Mouse (Mus musculus): ENCODE measurements at regions not wholly inside any gene's neighbourhood (a gene's known extent, or its start where the extent isn't known, plus 50 kb on each side); places are given as distances from the start of the nearest gene placed in this dataset.

DNA sequence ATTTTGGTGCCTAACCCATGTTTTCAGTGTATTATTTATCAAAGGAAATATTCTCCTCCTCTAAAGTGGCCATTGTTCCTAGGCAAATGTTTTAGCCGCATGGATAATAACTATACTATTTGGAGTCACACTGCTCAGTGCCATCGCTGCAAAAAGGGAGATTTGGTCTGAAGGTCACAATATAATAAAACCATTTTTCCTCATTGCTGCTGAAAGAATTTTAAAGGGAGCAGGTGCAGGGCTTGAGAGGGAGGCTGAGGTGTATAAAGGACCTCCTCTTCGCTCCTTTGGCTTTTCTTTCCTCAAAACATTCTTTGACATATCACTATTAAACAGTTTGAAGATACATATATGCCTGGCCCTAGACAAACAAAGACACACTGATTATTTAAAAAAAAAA, 435.9 kb upstream of the Sox9 start:
- no peaks in the 10 kb centered on the region for H3K27me3 ChIP-seq (ENCODE audit: control insufficient read depth, insufficient read depth, low read length)
- no peaks in the 10 kb centered on the region for H3K4me1 ChIP-seq (ENCODE audit: control insufficient read depth, insufficient read depth, low read length)
- TF ChIP-seq POLR2A (IDR thresholded peaks at IDR 0.05; ENCODE audit: extremely low read depth, insufficient read depth, low read length) (no peak), CTCF (IDR thresholded peaks at IDR 0.05; ENCODE audit: low read depth, low read length) (no peak)
- WGBS: 87% methylated on average over 3 of the region's 3 CpGs
- H3K36me3 ChIP-seq (ENCODE audit: control insufficient read depth, insufficient read depth, low read length): no peaks in the 10 kb centered on the region
- no peak overlapping the region for H3K9ac ChIP-seq (ENCODE audit: low read depth, low read length)
- DNase-seq (ENCODE audit: extremely low read depth, low read depth, low spot score): no peak
- H3K27ac ChIP-seq (replicated peaks; ENCODE audit: insufficient read depth, low read depth, low read length): no peak overlapping the region
- H3K79me2 ChIP-seq (ENCODE audit: control insufficient read depth, insufficient read depth, low read length): no peaks in the 10 kb centered on the region
- H3K4me3 ChIP-seq (ENCODE audit: insufficient read depth, low read depth, low read length): no peak overlapping the region

DNA sequence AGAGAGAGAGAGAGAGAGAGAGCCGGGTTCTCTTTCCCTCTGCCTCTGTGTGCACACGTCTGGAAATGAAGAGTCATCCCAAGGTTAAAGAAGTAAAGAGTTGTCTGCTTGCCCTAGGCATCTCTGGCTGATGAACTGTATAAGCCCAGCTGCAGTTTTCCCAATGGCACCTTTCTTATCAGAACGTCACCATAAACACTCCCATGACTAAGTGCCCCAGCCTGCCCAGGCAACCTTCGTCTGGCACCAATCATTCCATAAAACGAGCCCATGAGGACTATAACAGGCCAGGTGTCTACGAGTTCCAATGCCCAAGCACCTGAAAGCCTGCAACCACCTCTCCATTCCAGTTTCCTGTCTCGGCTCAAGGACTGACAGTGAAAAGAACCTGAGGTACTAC, 435.5 kb upstream of the Sox9 start:
- 63% methylated on average over 7 of the region's 7 CpGs for WGBS
- H3K27ac ChIP-seq (replicated peaks; ENCODE audit: insufficient read depth, low read depth, low read length): no peak overlapping the region
- H3K27me3 ChIP-seq (ENCODE audit: control insufficient read depth, insufficient read depth, low read length): no peaks in the 10 kb centered on the region
- no peak overlapping the region for H3K9ac ChIP-seq (ENCODE audit: low read depth, low read length)
- H3K4me1 ChIP-seq (ENCODE audit: control insufficient read depth, insufficient read depth, low read length): no peaks in the 10 kb centered on the region
- no peak overlapping the region for H3K4me3 ChIP-seq (ENCODE audit: insufficient read depth, low read depth, low read length)
- no peak for DNase-seq (ENCODE audit: extremely low read depth, low read depth, low spot score)
- no peaks in the 10 kb centered on the region for H3K79me2 ChIP-seq (ENCODE audit: control insufficient read depth, insufficient read depth, low read length)
- no peaks in the 10 kb centered on the region for H3K36me3 ChIP-seq (ENCODE audit: control insufficient read depth, insufficient read depth, low read length)
- TF ChIP-seq POLR2A (IDR thresholded peaks at IDR 0.05; ENCODE audit: extremely low read depth, insufficient read depth, low read length): no peak

DNA sequence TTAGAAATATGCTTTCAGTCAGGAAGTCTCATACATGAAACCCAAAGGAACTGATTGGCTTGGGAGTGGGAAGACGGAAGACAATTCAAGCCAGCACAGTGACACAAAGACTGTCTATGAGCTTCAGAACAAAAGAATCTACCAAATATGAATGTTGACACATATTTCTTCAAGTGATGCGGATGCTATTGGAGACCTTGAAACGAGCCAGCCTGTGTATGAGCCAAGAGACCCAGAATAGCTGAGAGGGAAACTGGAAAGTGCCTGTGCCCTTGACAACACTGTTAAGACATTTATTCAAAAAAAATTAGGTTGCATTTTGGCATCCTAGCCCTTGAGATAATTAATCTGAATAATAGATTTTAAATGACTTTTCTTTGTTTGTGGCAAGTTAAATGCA, 426.7 kb upstream of the Sox9 start:
- H3K36me3 ChIP-seq (ENCODE audit: control insufficient read depth, insufficient read depth, low read length): no peaks in the 10 kb centered on the region
- H3K4me1 ChIP-seq (ENCODE audit: control insufficient read depth, insufficient read depth, low read length): no peaks in the 10 kb centered on the region
- no peak overlapping the region for H3K9ac ChIP-seq (ENCODE audit: low read depth, low read length)
- no peaks in the 10 kb centered on the region for H3K79me2 ChIP-seq (ENCODE audit: control insufficient read depth, insufficient read depth, low read length)
- H3K27me3 ChIP-seq (ENCODE audit: control insufficient read depth, insufficient read depth, low read length): no peaks in the 10 kb centered on the region
- DNase-seq (ENCODE audit: extremely low read depth, low read depth, low spot score): no peak
- 86% methylated on average over 3 of the region's 3 CpGs for WGBS
- H3K27ac ChIP-seq (replicated peaks; ENCODE audit: insufficient read depth, low read depth, low read length): no peak overlapping the region
- TF ChIP-seq POLR2A (IDR thresholded peaks at IDR 0.05; ENCODE audit: extremely low read depth, insufficient read depth, low read length) (no peak), CTCF (IDR thresholded peaks at IDR 0.05; ENCODE audit: low read depth, low read length) (no peak)
- no peak overlapping the region for H3K4me3 ChIP-seq (ENCODE audit: insufficient read depth, low read depth, low read length)

DNA sequence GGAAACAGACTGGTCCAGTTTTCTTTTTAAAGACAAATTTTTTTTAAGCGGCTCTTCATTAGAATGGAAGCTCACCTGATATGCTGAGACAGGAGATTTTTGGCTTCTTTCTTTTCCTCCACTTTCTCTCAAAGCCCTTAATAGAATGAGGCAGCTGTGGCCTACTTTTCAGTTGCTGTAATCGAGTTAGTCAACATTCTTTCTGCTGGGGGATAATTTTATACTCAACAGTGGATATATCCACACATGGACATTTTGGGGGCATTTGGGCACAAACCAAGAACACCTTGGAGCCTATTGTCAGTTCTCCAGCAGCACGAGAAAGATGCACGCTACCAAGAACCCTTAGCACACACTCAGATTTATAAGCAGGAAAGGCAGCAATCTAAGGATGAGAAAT, 415.3 kb upstream of the Sox9 start:
- no peak for TF ChIP-seq CTCF (IDR thresholded peaks at IDR 0.05; ENCODE audit: low read depth, low read length)
- TF ChIP-seq POLR2A (IDR thresholded peaks at IDR 0.05; ENCODE audit: extremely low read depth, insufficient read depth, low read length): no peak
- 82% methylated on average over 4 of the region's 4 CpGs for WGBS
- H3K4me3 ChIP-seq (ENCODE audit: insufficient read depth, low read depth, low read length): no peak overlapping the region
- no peaks in the 10 kb centered on the region for H3K36me3 ChIP-seq (ENCODE audit: control insufficient read depth, insufficient read depth, low read length)
- no peak overlapping the region for H3K9ac ChIP-seq (ENCODE audit: low read depth, low read length)
- no peaks in the 10 kb centered on the region for H3K79me2 ChIP-seq (ENCODE audit: control insufficient read depth, insufficient read depth, low read length)
- no peaks in the 10 kb centered on the region for H3K4me1 ChIP-seq (ENCODE audit: control insufficient read depth, insufficient read depth, low read length)
- no peaks in the 10 kb centered on the region for H3K27me3 ChIP-seq (ENCODE audit: control insufficient read depth, insufficient read depth, low read length)
- H3K27ac ChIP-seq (replicated peaks; ENCODE audit: insufficient read depth, low read depth, low read length): no peak overlapping the region
- no peak for DNase-seq (ENCODE audit: extremely low read depth, low read depth, low spot score)

DNA sequence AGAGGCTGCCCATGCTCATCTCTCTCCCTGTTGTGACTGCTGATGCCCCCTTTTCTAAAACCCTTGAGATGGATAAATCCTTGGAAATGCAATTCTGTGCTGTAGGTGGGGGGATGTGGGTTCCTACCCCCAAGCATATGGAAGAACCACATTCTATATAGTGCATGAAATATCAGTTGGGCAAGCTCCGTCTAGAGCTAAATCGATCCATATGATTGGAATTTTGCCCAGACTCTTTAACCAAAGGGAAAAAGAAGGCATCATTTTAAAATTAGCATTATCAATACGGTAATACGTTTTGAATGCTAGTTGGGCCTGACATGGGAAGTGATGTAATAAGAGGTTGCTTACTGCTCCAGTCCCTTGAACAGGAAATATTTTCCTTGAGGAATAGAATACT, 411.1 kb upstream of the Sox9 start:
- TF ChIP-seq CTCF (IDR thresholded peaks at IDR 0.05; ENCODE audit: low read depth, low read length): no peak
- no peak for TF ChIP-seq POLR2A (IDR thresholded peaks at IDR 0.05; ENCODE audit: extremely low read depth, insufficient read depth, low read length)
- Histone ChIP-seq H3K4me1 (ENCODE audit: control insufficient read depth, insufficient read depth, low read length) (no peaks in the 10 kb centered on the region), H3K79me2 (ENCODE audit: control insufficient read depth, insufficient read depth, low read length) (no peaks in the 10 kb centered on the region), H3K36me3 (ENCODE audit: control insufficient read depth, insufficient read depth, low read length) (no peaks in the 10 kb centered on the region), H3K27ac (replicated peaks; ENCODE audit: insufficient read depth, low read depth, low read length) (no peak overlapping the region), H3K27me3 (ENCODE audit: control insufficient read depth, insufficient read depth, low read length) (no peaks in the 10 kb centered on the region), H3K9ac (ENCODE audit: low read depth, low read length) (no peak overlapping the region), H3K4me3 (ENCODE audit: insufficient read depth, low read depth, low read length) (no peak overlapping the region)
- DNase-seq (ENCODE audit: extremely low read depth, low read depth, low spot score): no peak
- 85% methylated on average over 4 of the region's 4 CpGs for WGBS

DNA sequence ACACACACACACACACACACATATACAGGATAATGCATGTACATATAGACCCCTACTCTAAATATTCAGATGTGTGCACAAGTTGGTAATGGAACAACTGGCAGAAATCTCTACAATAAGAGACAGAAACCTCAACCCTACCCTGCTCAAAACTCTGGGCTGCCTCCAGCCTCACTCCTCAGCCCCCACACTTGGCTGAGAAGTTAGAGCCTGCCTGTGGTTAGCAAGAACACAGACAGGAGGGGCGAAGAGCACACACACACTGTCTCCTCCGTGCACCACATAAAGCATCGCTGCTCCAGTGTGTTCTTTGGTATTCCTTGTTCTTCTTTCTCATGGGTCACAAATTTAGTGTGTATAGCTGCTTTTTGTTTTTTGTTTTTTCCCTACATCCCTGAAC, 382.0 kb upstream of the Sox9 start:
- DNase-seq (ENCODE audit: extremely low read depth, low read depth, low spot score): no peak
- no peak overlapping the region for H3K27ac ChIP-seq (replicated peaks; ENCODE audit: insufficient read depth, low read depth, low read length)
- WGBS: 85% methylated on average over 3 of the region's 3 CpGs
- no peaks in the 10 kb centered on the region for H3K4me1 ChIP-seq (ENCODE audit: control insufficient read depth, insufficient read depth, low read length)
- no peak overlapping the region for H3K4me3 ChIP-seq (ENCODE audit: insufficient read depth, low read depth, low read length)
- no peak overlapping the region for H3K9ac ChIP-seq (ENCODE audit: low read depth, low read length)
- H3K79me2 ChIP-seq (ENCODE audit: control insufficient read depth, insufficient read depth, low read length): no peaks in the 10 kb centered on the region
- no peaks in the 10 kb centered on the region for H3K36me3 ChIP-seq (ENCODE audit: control insufficient read depth, insufficient read depth, low read length)
- TF ChIP-seq POLR2A (IDR thresholded peaks at IDR 0.05; ENCODE audit: extremely low read depth, insufficient read depth, low read length): no peak
- TF ChIP-seq CTCF (IDR thresholded peaks at IDR 0.05; ENCODE audit: low read depth, low read length): no peak
- H3K27me3 ChIP-seq (ENCODE audit: control insufficient read depth, insufficient read depth, low read length): no peaks in the 10 kb centered on the region
